ENCODE assay signal across 14 mouse cellular contexts in genomic region chrX:42050652-42051643, GRCm38 (mm10). TPM values are rescaled to one million over a fixed set of nuclear protein-coding genes. Genes with fewer than 3 reads are reported as not detected.
A peak's percentile ranks its signal among the peaks of the same experiment; 100 is the strongest.
DNase-seq lines count a peak whose midpoint lies in the region; ATAC-seq lines count a peak whose summit lies in the region.
"Had no signal": no experiment of that assay in that cellular context is flagged by ENCODE, and none has a peak within 500 bp of the region (broad histone marks: within the 10 kb centered on the region; RNA-seq: fewer than 3 reads in every experiment).

No protein-coding gene starts in this region.

- H3K4me1 ChIP-seq in limb, embryonic 12.5 days (replicated peaks) = no peaks in the 10 kb centered on the region
- H3K4me1 ChIP-seq in limb, embryonic 10.5 days = no peaks in the 10 kb centered on the region
- 0 out of 2 replicates have a peak, but pooled peaks cover 6% of the 10 kb centered on the region for H3K4me1 ChIP-seq in heart, embryonic 12.5 days (replicated peaks)
- 0 out of 2 replicates have a peak, but pooled peaks cover 3% of the 10 kb centered on the region for H3K4me1 ChIP-seq in limb, embryonic 13.5 days
- H3K4me1 ChIP-seq in stomach, embryonic 15.5 days = no peaks in the 10 kb centered on the region
- H3K4me1 ChIP-seq: hindbrain, embryonic 10.5 days; neural tube, embryonic 12.5 days had no signal

- H3K4me3 ChIP-seq in limb, embryonic 12.5 days (replicated peaks) = no peak overlapping the region
- H3K4me3 ChIP-seq in limb, embryonic 10.5 days = no peak overlapping the region
- H3K4me3 ChIP-seq in heart, embryonic 12.5 days = peak overlapping the region; percentile 21
- H3K4me3 ChIP-seq in limb, embryonic 13.5 days = no peak overlapping the region
- no peak overlapping the region for H3K4me3 ChIP-seq in stomach, embryonic 15.5 days (replicated peaks)
- H3K4me3 ChIP-seq: hindbrain, embryonic 10.5 days; neural tube, embryonic 12.5 days had no signal

- H3K27ac ChIP-seq in limb, embryonic 12.5 days = 0 out of 2 replicates have a peak overlapping the region, but pooled peaks have one; percentile 41
- no peak overlapping the region for H3K27ac ChIP-seq in limb, embryonic 10.5 days
- peak overlapping the region; percentile 93 for H3K27ac ChIP-seq in heart, embryonic 12.5 days (ENCODE audit: poor library complexity, severe bottlenecking)
- peak overlapping the region; percentile 48; the same call in 1 of the 2 replicates for H3K27ac ChIP-seq in limb, embryonic 13.5 days
- H3K27ac ChIP-seq in stomach, embryonic 15.5 days = peak overlapping the region; percentile 40; the same call in 1 of the 2 replicates
- H3K27ac ChIP-seq: hindbrain, embryonic 10.5 days; neural tube, embryonic 12.5 days had no signal

- no peak for ATAC-seq in limb, embryonic 12.5 days (ENCODE audit: insufficient number of reproducible peaks, insufficient read depth, low FRiP score, low TSS enrichment, low read depth)
- peak; percentile 51 for ATAC-seq in heart, embryonic 12.5 days (ENCODE audit: insufficient number of reproducible peaks, low FRiP score)
- ATAC-seq in limb, embryonic 13.5 days (ENCODE audit: low FRiP score, low read depth) = peak; percentile 44; the same call in 1 of the 2 replicates
- 0 out of 2 replicates have a peak, but pooled peaks have one; percentile 31 for ATAC-seq in stomach, embryonic 15.5 days (ENCODE audit: insufficient read depth, low FRiP score, low read depth)

- intact Hi-C loops in left cerebral cortex, postnatal 25 days (cut with DNase I) = no loop called here

- H3K4me2 ChIP-seq in limb, embryonic 12.5 days = no peak overlapping the region
- peak overlapping the region; percentile 50 for H3K4me2 ChIP-seq in heart, embryonic 12.5 days
- no peak overlapping the region for H3K4me2 ChIP-seq in limb, embryonic 13.5 days (replicated peaks)
- H3K4me2 ChIP-seq in stomach, embryonic 15.5 days = no peak overlapping the region
- H3K4me2 ChIP-seq: midbrain, embryonic 11.5 days; neural tube, embryonic 12.5 days had no signal

- no peak for DNase-seq in limb, embryonic 10.5 days (ENCODE audit: low spot score)
- no peak for DNase-seq in layer of hippocampus, adult 18-20 months (ENCODE audit: low spot score in 2 of 2)
- DNase-seq in left cerebral cortex, postnatal 25 days (ENCODE audit: low spot score in 2 of 2) = no peak
- DNase-seq: cerebellum, postnatal 10 days; kidney, postnatal 14 days; right cerebral cortex, adult 18-20 months; thymus, postnatal 4 days had no signal

- H3K27me3 ChIP-seq in limb, embryonic 12.5 days = no peaks in the 10 kb centered on the region
- no peaks in the 10 kb centered on the region for H3K27me3 ChIP-seq in limb, embryonic 10.5 days (ENCODE audit: low read depth, poor library complexity, severe bottlenecking)
- H3K27me3 ChIP-seq in heart, embryonic 12.5 days (replicated peaks) = no peaks in the 10 kb centered on the region
- no peaks in the 10 kb centered on the region for H3K27me3 ChIP-seq in limb, embryonic 13.5 days
- no peaks in the 10 kb centered on the region for H3K27me3 ChIP-seq in stomach, embryonic 15.5 days (replicated peaks)
- H3K27me3 ChIP-seq: neural tube, embryonic 12.5 days had no signal

- H3K9ac ChIP-seq in limb, embryonic 12.5 days (replicated peaks) = no peak overlapping the region
- no peak overlapping the region for H3K9ac ChIP-seq in heart, embryonic 12.5 days
- H3K9ac ChIP-seq in limb, embryonic 13.5 days = no peak overlapping the region
- H3K9ac ChIP-seq in stomach, embryonic 15.5 days = no peak overlapping the region
- H3K9ac ChIP-seq: neural tube, embryonic 12.5 days had no signal

- 74% methylated on average over 5 of the region's 5 CpGs for WGBS in limb, embryonic 12.5 days
- 87% methylated on average over 5 of the region's 5 CpGs for WGBS in limb, embryonic 10.5 days
- 40% methylated on average over 5 of the region's 5 CpGs for WGBS in heart, embryonic 12.5 days
- WGBS in limb, embryonic 13.5 days = 65% methylated on average over 5 of the region's 5 CpGs
- WGBS in stomach, embryonic 15.5 days = 61% methylated on average over 5 of the region's 5 CpGs

- no peaks in the 10 kb centered on the region for H3K36me3 ChIP-seq in limb, embryonic 12.5 days
- H3K36me3 ChIP-seq in limb, embryonic 10.5 days = no peaks in the 10 kb centered on the region
- no peaks in the 10 kb centered on the region for H3K36me3 ChIP-seq in heart, embryonic 12.5 days
- H3K36me3 ChIP-seq in limb, embryonic 13.5 days = no peaks in the 10 kb centered on the region
- no peaks in the 10 kb centered on the region for H3K36me3 ChIP-seq in stomach, embryonic 15.5 days
- H3K36me3 ChIP-seq: hindbrain, embryonic 10.5 days; neural tube, embryonic 12.5 days had no signal

- no peaks in the 10 kb centered on the region for H3K9me3 ChIP-seq in limb, embryonic 12.5 days
- H3K9me3 ChIP-seq in limb, embryonic 10.5 days (replicated peaks) = no peaks in the 10 kb centered on the region
- H3K9me3 ChIP-seq in heart, embryonic 12.5 days (replicated peaks) = no peaks in the 10 kb centered on the region
- H3K9me3 ChIP-seq in limb, embryonic 13.5 days = no peaks in the 10 kb centered on the region
- H3K9me3 ChIP-seq in stomach, embryonic 15.5 days = no peaks in the 10 kb centered on the region
- H3K9me3 ChIP-seq: hindbrain, embryonic 10.5 days; neural tube, embryonic 12.5 days had no signal

RNA-seq across cellular contexts. Expression of gene Xiap, which starts 8.5 kb away (rescaled TPM):
- 12.5 and 14.8 TPM in 2 replicates for polyA plus RNA-seq in limb, embryonic 12.5 days (2016; fragmentation: Nextera tagmentation; extraction: Ambion mirVana)
- 10.0 and 10.8 TPM in 2 replicates for polyA plus RNA-seq in limb, embryonic 10.5 days (2016; fragmentation: Nextera tagmentation; extraction: Ambion mirVana)
- polyA plus RNA-seq in heart, embryonic 12.5 days (2016; fragmentation: Nextera tagmentation; extraction: Ambion mirVana) = 11.5 and 12.1 TPM in 2 replicates
- polyA plus RNA-seq in limb, embryonic 13.5 days (2015; fragmentation: Nextera tagmentation; extraction: Ambion mirVana) = 12.8 and 15.0 TPM in 2 replicates
- 13.5 and 14.3 TPM in 2 replicates for polyA plus RNA-seq in stomach, embryonic 15.5 days (2015; fragmentation: Nextera tagmentation; extraction: Ambion mirVana)
- 10 to 100 TPM; 40.3 to 49.8 TPM for total RNA-seq in layer of hippocampus, adult 18-20 months (2021)
- 10 to 100 TPM; 62.7 to 65.9 TPM for total RNA-seq in left cerebral cortex, postnatal 25 days (2021)
